ENCODE assay signal across 22 mouse cellular contexts in the genomic region with DNA sequence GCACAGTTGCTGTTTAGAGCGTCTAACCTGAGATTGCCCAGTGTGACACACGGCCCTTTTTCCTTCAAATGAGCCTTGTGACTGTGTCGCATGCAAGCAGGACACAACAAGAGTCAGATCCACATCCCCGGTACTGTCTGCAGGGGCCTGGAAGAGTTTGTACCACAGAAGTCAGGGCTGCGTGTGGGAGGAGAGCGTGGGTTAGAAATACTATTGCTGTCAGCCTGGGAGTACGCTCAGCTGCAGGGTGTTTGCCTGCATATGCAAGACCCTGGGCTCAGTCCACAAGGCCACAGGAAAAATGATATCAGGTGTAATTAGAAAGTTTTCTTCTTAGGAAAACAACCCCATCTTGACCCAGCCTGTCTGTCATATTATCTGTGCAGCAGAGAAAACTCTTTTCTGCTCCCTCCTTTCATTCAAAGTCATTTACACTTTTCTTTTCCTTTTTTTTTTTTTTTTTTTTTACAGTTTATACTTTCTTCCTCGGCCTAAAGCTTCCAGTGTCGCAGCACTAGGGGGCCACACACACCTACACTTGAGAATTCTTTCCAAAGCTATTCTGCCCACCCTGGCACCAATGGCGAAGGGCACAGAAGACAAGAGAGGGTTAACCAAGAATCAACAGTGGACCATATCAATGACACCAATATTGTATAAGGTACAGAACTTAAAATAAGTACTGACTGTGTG.
DNase-seq lines count a peak whose midpoint lies in the region; TF ChIP-seq lines count a peak whose summit lies in the region.
"Had no signal": no experiment of that assay in that cellular context is flagged by ENCODE, and none has a peak within 500 bp of the region (broad histone marks: within the 10 kb centered on the region; RNA-seq: fewer than 3 reads in every experiment).

No protein-coding gene starts in this region.

- 82% methylated on average over 10 of the region's 10 CpGs for WGBS in heart, adult 2 months

- H3K36me3 ChIP-seq in heart, adult 2 months (ENCODE audit: control insufficient read depth, insufficient read depth, low read length): no peaks in the 10 kb centered on the region
- H3K36me3 ChIP-seq: heart, embryonic 15.5 days; midbrain, embryonic 12.5 days; neural tube, embryonic 15.5 days had no signal

- no peak overlapping the region for H3K9ac ChIP-seq in heart, adult 2 months (ENCODE audit: low read depth, low read length)
- H3K9ac ChIP-seq: forebrain, postnatal 0 days; heart, embryonic 15.5 days; hindbrain, embryonic 14.5 days; midbrain, embryonic 12.5 days; neural tube, embryonic 15.5 days had no signal

- H3K4me3 ChIP-seq in heart, adult 2 months: no peak overlapping the region
- H3K4me3 ChIP-seq: heart, embryonic 15.5 days; midbrain, embryonic 12.5 days; myocyte; neural tube, embryonic 15.5 days had no signal

- TF ChIP-seq EP300 in heart, adult 2 months (IDR thresholded peaks at IDR 0.05; ENCODE audit: insufficient read depth, low read depth, low read length): no peak

- intact Hi-C loops in heart, adult 2 months (cut with DNase I): no loop called here
- intact Hi-C loops in heart, postnatal 25 days (cut with DNase I): loop anchor here (10.0 kb wide), 1 partner anchor 631 kb away; a partner anchor contains a TSS

- TF ChIP-seq CTCF in heart, adult 2 months (IDR thresholded peaks at IDR 0.05): peak; percentile 32

- no peaks in the 10 kb centered on the region for H3K79me2 ChIP-seq in heart, adult 2 months (replicated peaks; ENCODE audit: control insufficient read depth, insufficient read depth, low read length)

- H3K4me1 ChIP-seq in heart, adult 2 months (ENCODE audit: control insufficient read depth, insufficient read depth, low read length): peaks cover 3% of the 10 kb centered on the region; the same call in 1 of the 2 replicates
- H3K4me1 ChIP-seq: neural tube, embryonic 15.5 days had no signal

- no peak overlapping the region for H3K27ac ChIP-seq in heart, adult 2 months
- H3K27ac ChIP-seq: heart, embryonic 15.5 days; hindbrain, embryonic 14.5 days; midbrain, embryonic 12.5 days; neural tube, embryonic 15.5 days had no signal

- DNase-seq in heart, adult 2 months: no peak
- DNase-seq in heart, postnatal 25 days (ENCODE audit: low spot score): no peak
- DNase-seq in layer of hippocampus, adult 9-11 months: peak; percentile 57
- DNase-seq in layer of hippocampus, adult 9-10 months (ENCODE audit: low spot score): no peak
- DNase-seq in ovary, postnatal 36 days (ENCODE audit: low spot score): peak; percentile 11
- no peak for DNase-seq in ovary, postnatal 10 days (ENCODE audit: low spot score)
- no peak for DNase-seq in adrenal gland, postnatal 4 days (ENCODE audit: low spot score in 2 of 2)
- DNase-seq: adrenal gland, postnatal 25 days; cerebellum, adult 9-10 months; forebrain, postnatal 0 days; heart, adult 18-20 months; kidney, adult 18-20 months; kidney, postnatal 25 days; left cerebral cortex, postnatal 4 days; lung, adult 18-20 months; lung, postnatal 4 days; thymus, postnatal 25 days had no signal

- TF ChIP-seq POLR2A in heart, adult 2 months (IDR thresholded peaks at IDR 0.05; ENCODE audit: insufficient read depth, low read depth, low read length): no peak

- H3K27me3 ChIP-seq in heart, adult 2 months (ENCODE audit: control insufficient read depth, insufficient read depth, low read length): no peaks in the 10 kb centered on the region
- H3K27me3 ChIP-seq: heart, embryonic 15.5 days; neural tube, embryonic 15.5 days had no signal

Comparison
In these comparisons a context has a peak if more than half of its experiments do, and no peak if none do; other contexts are left out.
1. DNase-seq: peak in layer of hippocampus, adult 9-11 months (single experiment) and ovary, postnatal 36 days (single experiment); none in heart, adult 2 months (0 of 2), heart, postnatal 25 days (single experiment), layer of hippocampus, adult 9-10 months (single experiment), ovary, postnatal 10 days (single experiment) and adrenal gland, postnatal 4 days (0 of 2).